Mouse (Mus musculus) heart, adult 8-10 months (tissue): ENCODE data around the gene Actr1b. TPM values are rescaled to one million over a fixed set of nuclear protein-coding genes. Genes with fewer than 3 reads are reported as not detected.
"Not testable (repeated sequence)": the region's sequence is repeated elsewhere in the genome, so short reads cannot be mapped to it uniquely, and the experiment has no call there.

Experiments used
- DNase-seq: peaks from one replicate; pipeline ENCODE4 v3.0.0; 2022; ENCODE audit warnings: low spot score
- total RNA-seq, 4 experiments: library from RNA; stranded (reverse); gene quantifications; 2 replicates each; pipeline ENCODE4 v1.2.4; 2022

The Actr1b gene
- total RNA-seq, 4 experiments from 2014 or later = 84.9 to 97.9 (median 92.4) TPM

DNA sequence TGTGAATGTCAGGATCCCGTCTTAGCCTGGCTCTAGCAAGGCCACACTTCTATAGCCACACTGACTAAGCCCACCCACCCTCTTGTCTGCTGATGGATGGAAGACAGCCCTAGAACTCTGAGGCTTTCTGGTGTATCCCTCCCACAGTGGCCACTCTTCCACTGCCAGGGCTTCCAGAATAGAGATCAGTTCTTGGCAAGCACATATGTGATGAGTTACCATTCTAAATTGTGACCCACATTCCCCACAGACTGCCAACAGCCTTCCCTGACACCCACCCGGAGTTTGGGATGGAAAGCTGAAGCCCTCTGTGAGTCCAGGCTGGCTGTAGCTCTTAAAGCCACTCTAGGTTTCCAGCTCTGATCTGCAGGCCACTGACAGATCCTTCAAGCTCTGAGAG lies 7.1 kb downstream of the Actr1b start:
- DNase-seq = no peak

DNA sequence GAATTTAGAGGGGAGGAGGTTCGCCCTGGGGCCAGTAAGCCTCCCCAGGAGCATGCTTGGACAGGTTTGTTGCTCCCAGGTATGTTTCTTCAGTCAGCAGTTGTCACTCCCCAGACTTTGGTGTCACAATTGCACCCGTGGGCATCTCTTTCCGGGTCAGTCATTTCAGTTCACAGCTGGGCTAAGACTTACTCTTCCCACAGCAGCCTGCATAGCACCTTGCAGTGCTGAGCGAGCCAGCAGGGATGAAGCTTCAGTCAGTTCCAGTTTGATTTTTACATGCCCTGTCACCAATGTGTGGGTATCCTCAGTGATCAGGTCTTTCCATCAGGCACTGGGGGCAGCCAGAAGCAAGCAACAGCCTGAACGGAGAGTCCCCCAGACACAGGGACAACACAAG lies 17.2 kb downstream of the Actr1b start:
- DNase-seq = no peak

DNA sequence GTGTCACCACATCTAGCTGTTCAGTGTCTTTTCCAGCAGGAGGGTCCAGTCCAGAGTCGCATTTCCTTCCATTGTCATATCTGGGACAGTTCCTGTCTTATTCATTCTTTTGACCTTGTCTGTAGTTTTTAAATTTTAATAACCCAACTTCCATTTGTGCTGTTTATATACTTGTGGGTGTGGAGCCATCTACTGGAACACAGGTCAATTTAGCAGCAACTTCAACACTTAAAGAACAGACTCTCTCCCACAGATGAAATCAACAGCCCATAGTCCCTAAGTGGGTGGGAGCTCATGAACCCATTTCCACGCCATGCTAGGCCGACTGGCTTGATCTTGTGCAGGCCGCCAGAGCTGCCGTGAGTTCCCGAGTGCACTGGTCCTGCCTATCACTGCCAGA lies 17.8 kb downstream of the Actr1b start:
- DNase-seq = no peak

DNA sequence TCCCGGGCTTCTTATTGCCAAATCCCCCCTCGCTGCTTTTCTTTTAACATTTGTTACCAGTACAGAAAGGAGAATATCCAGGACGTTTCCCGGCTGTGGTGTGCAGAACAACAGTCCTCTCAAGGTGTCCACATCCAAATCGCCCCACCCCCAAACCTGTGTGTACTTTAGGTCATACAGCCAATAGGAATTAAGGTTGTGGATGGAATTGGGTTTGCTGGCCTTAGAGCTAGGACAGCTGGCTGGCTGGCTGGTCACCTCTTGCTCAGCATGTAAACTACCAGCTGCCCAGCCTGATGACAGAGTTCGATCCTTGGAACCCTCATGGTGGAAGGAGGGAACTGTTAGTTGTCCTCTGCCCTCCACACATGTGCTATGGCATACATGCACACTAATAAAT lies 19.4 kb downstream of the Actr1b start:
- DNase-seq = no peak

DNA sequence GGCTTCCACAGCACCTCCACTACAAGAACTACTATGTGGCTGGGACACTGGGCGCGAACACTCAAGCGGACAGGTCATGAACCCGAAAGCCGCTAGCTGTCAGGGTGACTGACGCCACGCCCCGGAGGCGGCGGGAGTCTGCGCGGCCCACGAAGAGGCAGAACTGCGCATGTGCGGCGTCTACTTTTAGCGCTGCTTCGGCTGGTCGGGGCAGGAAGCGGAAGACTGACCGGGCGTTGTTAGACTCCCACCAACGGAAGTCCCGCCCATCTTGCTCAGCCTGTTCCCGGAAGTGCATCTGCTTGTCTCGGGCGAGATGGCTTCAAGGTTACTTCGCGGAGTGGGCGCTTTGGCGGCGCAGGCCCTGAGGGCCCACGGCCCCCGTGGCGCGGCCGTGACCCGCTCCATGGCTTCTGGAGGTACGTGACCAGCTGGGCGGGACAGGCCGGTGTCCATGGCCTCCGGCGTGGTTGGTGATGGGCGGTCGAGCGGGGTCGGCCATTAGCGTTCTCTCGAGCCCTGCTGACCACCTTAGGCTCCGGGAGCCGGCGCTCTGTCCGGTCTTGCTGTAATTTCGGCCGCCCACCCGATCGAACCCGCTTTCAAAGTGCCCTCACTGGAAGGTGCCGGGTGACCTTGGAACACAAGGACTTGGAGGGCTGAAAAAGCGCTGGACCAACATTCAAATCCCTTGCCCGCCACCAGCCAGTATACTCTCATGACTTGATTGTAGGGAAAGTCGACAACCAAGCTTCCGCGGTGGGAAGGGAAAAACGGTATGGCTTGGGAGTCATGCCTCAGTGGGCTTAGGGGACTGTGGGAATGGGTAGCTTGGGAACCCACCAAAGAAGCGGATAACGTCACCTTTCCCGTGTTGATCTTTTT lies 22.7 kb downstream of the Actr1b start, which contains the start of gene Cox5b:
Gene Cox5b (plus strand): TSS at position 179 of the 885 bp plus-strand sequence.
- DNase-seq = peak; percentile 97

DNA sequence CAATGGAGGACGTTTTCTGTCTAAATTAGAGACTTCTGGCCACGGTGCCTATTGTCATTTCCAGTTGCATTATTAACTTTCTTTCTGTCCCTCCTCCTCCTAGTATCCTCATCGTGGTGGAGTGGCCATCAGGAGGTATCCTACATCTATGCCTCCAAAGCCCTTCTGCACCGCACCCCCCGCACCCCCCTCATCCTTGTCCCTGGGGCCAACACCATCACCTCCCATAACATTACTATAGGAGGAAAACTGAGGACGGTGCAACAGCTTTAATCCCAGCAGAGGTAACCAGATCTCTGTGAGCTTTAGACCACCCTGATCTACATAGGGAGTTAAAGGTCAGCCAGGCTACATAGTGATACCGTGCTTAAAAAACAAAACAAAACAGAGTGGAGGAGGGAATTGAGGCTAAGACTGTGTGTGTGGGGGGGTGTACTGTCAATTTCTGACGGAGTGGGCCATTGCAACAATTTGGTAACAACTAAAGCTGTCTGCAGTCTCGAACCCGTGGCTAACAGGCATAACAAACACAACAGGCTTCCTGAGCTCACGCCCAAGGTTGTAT lies 23.5 kb downstream of the Actr1b start:
- no peak for DNase-seq

DNA sequence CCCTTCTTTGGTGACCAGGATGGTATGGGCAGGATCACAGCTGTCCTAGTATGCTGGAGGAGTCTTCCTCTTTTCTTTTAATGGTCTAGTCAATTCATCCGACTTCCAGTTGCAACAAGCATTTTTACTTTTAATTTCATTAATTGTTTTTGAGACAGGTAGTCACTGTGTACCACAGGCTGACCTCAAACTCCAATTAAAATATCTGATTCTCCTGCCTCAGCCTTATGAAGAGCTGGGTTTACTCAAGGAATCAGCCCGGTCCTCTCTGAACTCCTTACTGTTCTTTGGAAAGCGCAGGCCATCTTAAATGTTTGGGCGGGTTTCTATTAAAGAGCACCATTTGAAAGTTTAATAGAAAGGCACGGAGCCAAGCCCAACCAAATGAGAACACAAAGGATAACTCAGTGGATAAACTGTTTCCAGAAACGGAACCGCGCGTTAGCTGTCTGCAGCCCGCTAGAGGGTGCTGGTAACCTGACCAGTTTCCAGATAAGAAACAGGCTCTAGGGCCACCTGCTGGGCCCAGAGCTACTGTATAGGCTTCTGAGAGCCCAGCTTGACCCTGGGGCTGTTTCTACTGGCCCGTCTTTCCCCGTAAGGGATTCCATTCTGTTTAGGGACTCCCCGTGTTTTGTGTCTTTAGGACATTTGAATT lies 30.3 kb downstream of the Actr1b start:
- DNase-seq = peak; percentile 79

DNA sequence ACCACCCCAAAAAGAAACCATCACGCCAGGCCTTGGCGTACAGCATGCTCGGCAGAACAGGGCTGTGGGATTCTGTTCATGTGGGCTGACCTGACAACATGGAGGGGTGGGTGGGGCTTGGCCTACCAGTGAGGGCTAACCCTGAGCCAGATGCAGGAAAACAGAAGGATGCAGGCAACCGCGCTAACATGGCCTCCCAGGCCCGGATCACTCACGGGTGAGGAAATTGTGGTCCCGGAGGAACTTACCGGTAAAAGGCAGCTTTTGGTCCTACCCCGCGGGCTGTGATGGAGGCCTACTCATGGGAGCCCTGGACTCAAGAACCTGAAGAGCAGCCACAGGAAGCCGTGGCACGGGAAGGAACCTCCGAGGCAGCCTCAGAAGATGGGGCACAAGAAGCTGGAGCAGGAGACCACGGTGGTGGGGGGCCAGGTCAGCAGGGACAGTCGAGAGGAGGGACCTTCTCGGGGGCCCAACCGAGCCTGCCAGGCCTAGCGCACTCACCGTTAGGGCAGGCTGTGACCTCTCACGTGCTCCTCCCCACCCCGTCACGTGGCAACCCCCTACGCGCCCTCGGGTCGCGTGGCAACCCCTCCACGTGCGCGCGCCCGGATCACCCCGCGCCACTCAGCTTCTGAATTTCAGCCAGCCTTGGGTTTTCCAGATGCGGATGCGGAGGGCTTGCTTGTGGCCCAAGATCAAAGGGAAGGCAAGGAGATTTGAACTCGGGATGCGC lies 31.4 kb downstream of the Actr1b start, which contains the start of gene Fam178b:
Gene Fam178b (minus strand): TSS at position 564 of the 736 bp plus-strand sequence.
- no peak for DNase-seq

DNA sequence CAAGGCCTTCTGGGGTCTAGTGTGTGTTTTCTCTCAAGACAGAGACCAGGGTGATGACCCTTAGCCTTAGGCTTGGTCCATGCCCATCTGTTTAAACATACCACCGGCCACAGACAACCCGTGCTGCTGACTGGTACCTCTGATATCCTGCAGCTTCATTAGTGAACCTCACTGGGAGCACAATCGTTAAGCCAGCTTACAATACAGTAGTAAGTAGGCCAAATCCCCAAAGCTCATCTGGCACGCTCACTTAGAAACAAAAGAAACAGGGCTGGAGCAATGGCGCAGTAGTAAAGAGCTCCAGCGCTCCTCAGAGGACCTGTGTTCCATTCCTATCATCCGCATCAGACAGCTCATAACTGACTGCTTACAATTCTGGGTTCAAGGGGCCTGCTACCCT lies 33.3 kb downstream of the Actr1b start:
- no peak for DNase-seq

DNA sequence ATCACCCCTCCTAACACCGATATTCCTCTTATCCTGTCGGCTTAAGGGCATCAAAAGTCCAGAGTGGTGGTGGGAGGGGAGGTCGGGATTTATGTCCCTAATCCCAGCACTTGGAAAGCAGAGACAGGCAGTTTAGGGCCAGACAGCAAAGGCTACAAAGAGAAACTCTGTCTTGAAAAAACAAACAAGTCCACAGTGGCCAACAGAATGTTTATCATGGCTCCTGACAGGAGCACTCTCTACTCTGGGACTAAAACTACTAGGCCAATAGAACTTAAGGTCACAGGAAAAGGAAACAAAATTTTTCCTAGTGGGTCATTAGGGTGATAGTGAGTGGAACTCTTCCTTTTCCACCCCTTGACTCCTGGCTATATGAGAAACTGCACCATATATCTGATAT lies 39.3 kb downstream of the Actr1b start:
- DNase-seq = no peak

DNA sequence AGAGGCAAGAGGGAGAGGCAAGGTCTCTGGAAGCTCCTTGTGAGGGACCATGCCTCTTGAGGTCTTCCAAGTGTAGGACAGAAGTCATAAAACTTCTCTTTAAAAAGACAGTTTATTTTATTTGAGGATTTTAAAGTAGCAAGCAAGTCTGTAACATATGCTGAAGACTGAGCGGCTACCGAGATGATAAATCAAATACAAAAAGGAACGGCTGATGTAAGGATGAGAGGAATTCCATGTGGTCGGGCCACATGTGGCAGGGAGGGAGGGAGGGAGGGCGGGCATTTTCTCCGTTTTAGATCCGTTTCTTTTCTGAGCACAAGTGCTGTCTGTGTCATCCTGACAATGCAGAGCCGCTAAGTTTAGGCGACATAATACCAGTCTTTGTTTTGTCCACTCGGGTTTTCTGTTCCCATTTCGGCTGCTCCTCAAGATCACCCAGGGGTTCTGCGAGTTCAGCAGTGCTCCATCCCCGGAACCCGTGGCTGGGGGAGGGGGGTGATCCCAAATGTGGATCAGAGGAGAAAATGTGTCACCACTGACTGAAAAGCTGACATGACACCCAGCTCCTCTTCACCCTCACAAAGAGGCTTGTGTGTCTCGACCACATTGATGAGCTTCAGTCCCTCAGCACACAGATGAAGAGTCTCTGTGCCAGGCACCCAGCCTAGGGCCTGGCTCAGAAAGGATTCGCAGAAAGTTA lies 41.4 kb downstream of the Actr1b start:
- no peak for DNase-seq

DNA sequence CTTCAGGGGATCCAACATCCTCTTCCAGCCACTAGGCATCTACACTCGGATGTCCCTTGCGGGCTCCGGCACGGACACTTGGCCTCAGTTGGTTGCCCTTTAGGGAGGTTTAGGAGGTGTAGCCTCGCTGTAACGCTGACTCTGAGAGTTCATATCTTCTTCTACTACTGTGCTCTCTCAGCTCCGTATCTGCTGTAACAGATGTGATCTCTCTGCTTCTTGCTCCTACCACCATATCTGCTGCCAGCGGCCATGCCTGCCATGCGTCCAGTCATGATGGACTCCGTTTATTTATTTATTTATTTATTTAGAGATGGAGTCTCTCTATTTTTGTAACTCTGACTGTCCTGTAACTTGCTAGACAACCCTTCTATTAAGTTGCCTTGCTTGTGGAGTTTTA lies 43.0 kb downstream of the Actr1b start:
- no peak for DNase-seq

DNA sequence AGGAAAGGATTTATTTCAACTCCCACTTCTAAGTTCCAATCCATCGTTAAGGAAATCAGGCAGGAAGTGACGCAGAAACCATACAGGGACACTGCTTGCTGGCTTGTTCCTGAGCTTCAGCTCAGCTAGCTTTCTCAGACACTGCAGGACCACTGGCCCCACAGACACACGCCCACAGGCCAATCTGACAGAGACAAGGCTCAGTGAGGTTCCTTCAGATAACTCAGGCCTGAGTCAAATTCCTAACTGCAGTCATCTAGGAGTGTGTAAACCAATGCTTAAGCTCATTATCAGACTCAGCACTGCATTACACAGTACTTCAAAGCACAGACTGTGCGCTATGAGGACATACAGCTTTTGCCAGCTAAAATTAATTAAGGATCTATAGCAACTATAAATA lies 44.0 kb downstream of the Actr1b start:
- no peak for DNase-seq

DNA sequence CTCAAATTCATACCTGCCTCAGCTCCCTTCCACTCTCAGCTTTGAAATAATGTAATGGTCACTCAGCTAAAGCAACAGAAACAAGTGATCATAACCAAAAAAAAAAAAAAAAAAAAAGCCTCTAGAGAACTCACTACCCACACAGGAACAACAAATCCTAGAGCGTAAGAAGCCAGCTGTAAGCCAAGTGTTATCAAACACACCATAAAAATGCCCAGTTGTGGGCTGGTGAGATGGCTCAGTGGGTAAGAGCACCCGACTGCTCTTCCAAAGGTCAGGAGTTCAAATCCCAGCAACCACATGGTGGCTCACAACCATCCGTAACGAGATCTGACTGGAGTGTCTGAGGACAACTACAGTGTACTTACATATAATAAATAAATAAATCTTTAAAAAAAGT lies 46.2 kb downstream of the Actr1b start:
- not testable (repeated sequence) for DNase-seq

DNA sequence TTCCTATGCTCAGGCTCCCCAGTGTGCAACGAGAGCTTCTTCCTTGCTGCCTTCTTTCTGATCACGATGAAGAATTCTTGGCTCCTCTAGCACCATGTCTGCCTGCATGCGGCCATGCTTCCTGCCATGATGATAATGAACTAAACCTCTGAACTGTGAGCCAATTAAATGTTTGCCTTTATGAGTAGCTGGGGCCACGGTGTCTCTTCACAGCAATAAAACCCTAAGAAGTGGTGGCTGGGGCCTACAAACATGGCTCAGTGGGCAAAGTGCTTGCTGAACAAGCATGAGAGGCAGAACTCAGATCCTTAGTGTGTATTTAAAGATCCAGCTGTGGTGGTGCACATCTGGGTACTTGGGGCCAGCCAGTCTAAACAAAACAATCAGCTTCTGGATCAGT lies 48.3 kb downstream of the Actr1b start:
- DNase-seq = no peak

DNA sequence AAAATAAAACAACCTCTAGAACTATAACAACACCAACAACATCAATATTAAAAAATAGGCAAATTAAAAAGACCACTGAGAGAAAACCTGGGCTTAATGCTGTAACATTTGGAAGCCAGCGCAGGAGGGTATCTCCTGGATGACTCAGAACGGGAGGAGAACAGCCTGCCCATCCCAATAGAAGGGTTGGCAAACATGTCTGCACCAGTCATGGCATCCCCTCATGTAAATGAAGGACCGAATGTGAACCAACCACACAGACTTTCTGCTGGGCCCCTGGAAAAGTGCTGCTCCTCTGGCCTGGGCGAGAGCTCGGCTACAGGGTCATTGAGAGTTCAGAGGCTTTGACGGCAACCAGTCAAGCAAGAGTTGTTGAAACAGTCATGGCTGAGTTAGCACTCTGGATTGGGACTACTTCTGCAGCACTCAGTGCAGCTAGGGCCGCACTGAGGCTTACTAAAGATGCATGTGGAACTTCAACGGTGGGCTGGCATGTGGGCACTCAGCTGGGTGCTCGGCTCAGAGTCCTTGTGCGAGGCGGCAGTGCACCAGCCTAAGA lies 49.0 kb downstream of the Actr1b start:
- DNase-seq = no peak

DNA sequence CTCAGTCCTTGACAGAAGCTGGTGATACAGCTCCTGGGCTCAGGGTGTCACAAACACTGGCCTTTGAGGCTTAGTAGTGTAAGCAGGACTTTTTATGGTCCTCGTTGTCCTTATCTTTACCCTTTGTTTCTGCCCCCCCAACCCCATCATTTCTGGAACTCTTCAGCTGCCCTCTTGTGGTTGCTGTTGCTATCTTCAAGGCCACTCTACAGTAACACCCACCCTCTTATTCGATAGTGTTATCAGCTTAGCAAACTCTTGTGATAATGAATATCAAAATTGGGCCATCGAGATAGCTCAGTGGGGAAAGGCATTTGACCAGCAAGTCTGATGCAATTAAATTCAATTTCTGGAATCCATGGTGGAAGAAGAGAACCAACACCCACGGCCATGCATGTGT lies 49.8 kb downstream of the Actr1b start:
- peak; percentile 7 for DNase-seq

DNA sequence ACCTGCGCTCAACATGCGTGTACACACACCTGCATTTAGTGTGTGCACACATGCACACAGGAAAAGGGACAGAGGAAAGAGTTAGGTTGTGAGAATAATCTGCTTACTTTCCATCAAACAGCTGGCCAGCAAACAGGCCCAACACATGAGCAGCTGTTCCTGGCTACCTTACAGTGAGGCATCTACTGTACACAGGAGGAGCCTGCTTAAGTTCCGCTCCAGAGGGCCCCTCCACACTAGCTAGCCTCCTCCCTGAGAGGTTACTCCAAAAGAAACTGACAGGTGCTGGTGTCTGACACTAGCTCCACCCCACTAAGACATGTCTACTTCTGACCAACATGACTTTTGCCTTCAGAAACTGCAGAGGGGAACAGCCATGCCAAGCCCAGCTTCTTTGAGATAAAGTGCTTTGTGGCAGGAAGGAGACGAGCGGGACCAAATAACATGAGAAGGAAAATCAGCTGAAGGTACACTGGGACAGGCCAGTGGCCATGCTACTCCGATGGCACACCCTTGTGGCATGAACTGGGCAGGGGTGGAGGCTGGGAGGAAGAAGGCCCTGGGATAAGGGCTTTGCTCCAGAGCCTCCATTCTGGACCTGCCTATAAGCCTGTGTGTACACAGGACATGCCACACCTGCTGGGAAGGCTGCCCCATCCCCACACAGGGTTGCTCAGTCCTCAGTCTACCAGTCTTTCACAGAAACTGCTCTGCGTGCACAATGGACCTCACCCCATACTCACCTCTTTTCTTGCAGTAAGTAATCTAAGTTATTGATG lies 55.4 kb downstream of the Actr1b start:
- no peak for DNase-seq

DNA sequence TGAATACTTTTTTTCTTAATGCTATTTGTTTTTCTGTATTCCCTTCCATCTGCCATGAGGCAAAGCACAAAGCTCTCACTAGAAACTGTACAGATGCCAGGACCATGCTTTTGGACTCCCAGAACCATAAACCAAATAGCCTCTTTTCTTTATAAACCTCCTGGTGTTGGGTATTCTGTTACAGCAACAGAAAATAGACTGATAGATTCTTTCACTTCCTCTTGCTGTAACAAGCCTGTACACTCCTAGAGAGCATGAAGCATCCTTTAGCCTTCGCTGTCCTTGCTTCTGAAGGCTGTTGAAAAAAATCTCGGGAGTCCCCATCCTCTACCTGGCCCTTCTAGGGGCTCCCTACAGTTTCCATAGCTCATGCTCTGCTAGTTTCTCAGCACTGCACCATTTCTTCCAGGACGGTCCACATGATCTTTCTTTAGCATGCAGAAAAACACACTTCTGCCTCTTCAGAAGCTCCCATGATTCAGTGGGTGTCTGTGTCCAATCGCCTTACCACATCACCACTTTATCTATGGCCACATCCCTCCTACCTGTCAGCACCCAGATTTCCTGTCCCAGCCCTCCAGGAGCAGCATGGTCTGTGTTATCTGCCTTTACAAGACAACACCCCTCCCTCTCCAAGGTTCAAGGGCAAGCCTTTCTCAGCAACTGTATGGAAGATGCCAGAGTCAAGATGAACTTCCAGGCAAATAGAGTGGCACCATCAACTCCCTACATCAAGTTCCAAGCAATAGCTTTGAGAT lies 56.4 kb downstream of the Actr1b start:
- DNase-seq = no peak
